32 mouse cellular contexts compared by ENCODE assay signal in the genomic region with DNA sequence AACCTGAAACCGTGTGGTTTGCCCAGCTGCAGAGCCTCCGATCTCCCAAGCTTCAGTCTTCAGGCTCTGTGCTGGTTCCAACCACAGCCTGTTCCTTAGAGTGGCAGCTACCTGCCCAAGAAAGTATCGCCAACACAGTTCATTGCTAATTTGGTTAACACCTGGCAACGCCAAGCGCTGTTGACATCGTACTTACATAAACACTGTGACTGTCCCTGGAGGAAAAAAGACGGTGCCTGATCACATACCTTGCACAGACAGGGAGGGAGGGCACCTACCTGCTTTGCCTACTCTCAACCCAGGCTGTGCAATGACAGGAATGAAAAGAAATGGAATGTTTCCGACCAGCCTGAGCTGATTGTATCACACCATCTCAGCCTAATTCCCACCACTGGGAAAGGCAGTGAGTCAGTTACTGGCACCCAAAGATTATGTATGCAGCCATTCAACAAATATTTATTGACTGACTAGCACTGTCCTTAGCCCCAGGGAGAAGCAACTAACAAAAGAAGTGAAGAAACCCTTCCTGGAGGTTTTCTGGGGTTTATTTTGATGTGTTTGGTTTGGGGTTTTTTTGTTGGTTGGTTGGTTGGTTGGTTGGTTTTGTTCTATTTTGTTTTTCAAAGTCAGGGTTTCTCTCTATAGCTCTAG. TPM values are rescaled to one million over a fixed set of nuclear protein-coding genes. Genes with fewer than 3 reads are reported as not detected.
"Had no signal": no experiment of that assay in that cellular context is flagged by ENCODE, and none has a peak within 500 bp of the region (broad histone marks: within the 10 kb centered on the region; RNA-seq: fewer than 3 reads in every experiment).

No protein-coding gene starts in this region.

- H3K4me2 ChIP-seq: heart, embryonic 12.5 days; hindbrain, embryonic 12.5 days; hindbrain, embryonic 15.5 days; limb, embryonic 13.5 days; limb, embryonic 15.5 days; liver, embryonic 11.5 days; liver, embryonic 13.5 days; liver, embryonic 15.5 days had no signal

- H3K4me3 ChIP-seq: heart, embryonic 10.5 days; heart, embryonic 12.5 days; hindbrain, embryonic 10.5 days; hindbrain, embryonic 12.5 days; hindbrain, embryonic 15.5 days; layer of hippocampus, adult 2 months; limb, embryonic 13.5 days; limb, embryonic 15.5 days; liver, embryonic 13.5 days; liver, embryonic 15.5 days had no signal

- H3K27me3 ChIP-seq: heart, embryonic 12.5 days; hindbrain, embryonic 15.5 days; limb, embryonic 15.5 days had no signal

- H3K9me3 ChIP-seq: heart, embryonic 10.5 days; heart, embryonic 12.5 days; hindbrain, embryonic 10.5 days; hindbrain, embryonic 12.5 days; hindbrain, embryonic 15.5 days; limb, embryonic 13.5 days; limb, embryonic 15.5 days; liver, embryonic 13.5 days; liver, embryonic 15.5 days had no signal

- H3K36me3 ChIP-seq: heart, embryonic 10.5 days; heart, embryonic 12.5 days; hindbrain, embryonic 10.5 days; hindbrain, embryonic 12.5 days; hindbrain, embryonic 15.5 days; limb, embryonic 13.5 days; limb, embryonic 15.5 days; liver, embryonic 13.5 days; liver, embryonic 15.5 days had no signal

- H3K4me1 ChIP-seq: hindbrain, embryonic 12.5 days; hindbrain, embryonic 15.5 days; limb, embryonic 13.5 days; limb, embryonic 15.5 days had no signal

- H3K9ac ChIP-seq: heart, embryonic 12.5 days; hindbrain, embryonic 12.5 days; hindbrain, embryonic 15.5 days; limb, embryonic 13.5 days; limb, embryonic 15.5 days; liver, embryonic 13.5 days; liver, embryonic 15.5 days had no signal

- DNase-seq: gastrocnemius, postnatal 10 days; gastrocnemius, postnatal 25 days; heart, adult 18-20 months; heart, postnatal 10 days; heart, postnatal 4 days; kidney, adult 18-20 months; kidney, adult 8-10 months; kidney, postnatal 10 days; kidney, postnatal 25 days; kidney, postnatal 4 days; left cerebral cortex, postnatal 4 days; liver, embryonic 13.5 days had no signal

- ATAC-seq: hindbrain, postnatal 0 days; intestine, embryonic 16.5 days had no signal

- H3K27ac ChIP-seq: heart, embryonic 10.5 days; hindbrain, embryonic 10.5 days; hindbrain, embryonic 12.5 days; hindbrain, embryonic 15.5 days; hindbrain, postnatal 0 days; layer of hippocampus, adult 2 months; limb, embryonic 13.5 days; limb, embryonic 15.5 days; liver, embryonic 13.5 days; liver, embryonic 15.5 days had no signal

RNA-seq across cellular contexts. Expression of gene Rnf222, which starts 28.3 kb away (rescaled TPM):
- total RNA-seq: gastrocnemius, adult 18-20 months; gastrocnemius, postnatal 10 days; gastrocnemius, postnatal 25 days; granulocyte monocyte progenitor cell, adult 5-6 weeks; layer of hippocampus, adult 2 months; layer of hippocampus, postnatal 10 days; layer of hippocampus, postnatal 25 days; left cerebral cortex, postnatal 10 days; left cerebral cortex, postnatal 25 days; left cerebral cortex, postnatal 4 days had no signal
- polyA plus RNA-seq: heart, embryonic 14.5 days; hindbrain, embryonic 12.5 days; hindbrain, embryonic 15.5 days; hindbrain, postnatal 0 days; limb, embryonic 11.5 days had no signal
